Mouse (Mus musculus) lung, postnatal 0 days (tissue): ENCODE results near the gene Nbea.

ENCODE experiments used
- CTCF ChIP-seq: IDR thresholded peaks from 2 replicates; pipeline ENCODE4 v1.5.1; 2016; ENCODE audit warnings: antibody characterized with exemption, mild to moderate bottlenecking
- EP300 ChIP-seq: IDR thresholded peaks from 2 replicates; pipeline ENCODE4 v1.6.1; 2016; ENCODE audit warnings: antibody characterized with exemption, mild to moderate bottlenecking, control low read depth

- TF ChIP-seq CTCF (no peak), EP300 (no peak)
These were observed 505.8 kb downstream of the Nbea start for GRCm38 (mm10) chr3:55677691-55678090.
